Mouse (Mus musculus) layer of hippocampus, adult 18-20 months (tissue): ENCODE results near the gene Prrt1. TPM values are rescaled to one million over a fixed set of nuclear protein-coding genes. Genes with fewer than 3 reads are reported as not detected.

ENCODE experiments used
- DNase-seq, 2 experiments: peaks; one replicate each; pipeline ENCODE4 v3.0.0; 2022; ENCODE audit warnings: low spot score in 2 of 2
- long read RNA-seq: library from polyadenylated mRNA; stranded (forward); transcript quantifications from one replicate; pipeline ENCODE4 v2.0.0, GENCODE M21; 2021
- total RNA-seq, 2 experiments: library from RNA; stranded (reverse); gene quantifications; 2 replicates each; pipeline ENCODE4 v1.2.3; 2021

Prrt1 gene
- 100 to 1,000 TPM; 265 to 276 TPM for total RNA-seq
- long read RNA-seq, transcript Prrt1-202 (2 exons, 866 nt): minor isoform, 13 of 124 reads
- long read RNA-seq, transcript Prrt1-201 (4 exons, 1,940 nt): major isoform, 69 of 124 reads
- long read RNA-seq, partial matches to known transcripts: 30 of 124 reads
- long read RNA-seq, other reads (novel, unspliced or antisense): 12 of 124 reads

DNA sequence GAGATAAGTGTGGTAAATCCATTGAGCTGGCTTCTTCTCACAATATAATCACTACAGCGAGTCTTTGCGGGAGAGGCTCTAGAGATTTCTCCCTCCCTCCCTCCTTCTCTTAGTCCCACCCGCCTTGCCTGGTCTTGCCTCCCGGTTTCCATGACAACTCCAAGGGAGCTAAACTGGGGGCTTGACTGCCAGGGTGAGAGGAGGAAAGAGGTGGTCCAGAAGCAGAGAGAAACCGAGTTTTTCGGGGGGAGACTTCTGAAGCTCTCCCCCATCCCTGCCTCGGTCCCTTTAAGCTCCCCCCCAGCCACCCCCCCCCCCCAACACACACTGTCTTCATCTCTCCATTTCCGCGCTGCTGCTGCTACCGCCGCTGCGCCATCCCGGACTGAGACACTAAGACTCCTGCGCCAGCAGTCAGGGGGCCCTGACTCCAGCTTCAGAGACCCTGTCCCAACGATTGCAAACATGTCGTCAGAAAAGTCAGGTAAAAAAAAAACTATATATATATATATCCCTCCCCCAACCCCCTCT is at the start of gene Prrt1:
Gene Prrt1, plus strand, starts transcription at position 313 of the 531 bp plus-strand sequence.
- DNase-seq: peak; percentile 75 to 85

DNA sequence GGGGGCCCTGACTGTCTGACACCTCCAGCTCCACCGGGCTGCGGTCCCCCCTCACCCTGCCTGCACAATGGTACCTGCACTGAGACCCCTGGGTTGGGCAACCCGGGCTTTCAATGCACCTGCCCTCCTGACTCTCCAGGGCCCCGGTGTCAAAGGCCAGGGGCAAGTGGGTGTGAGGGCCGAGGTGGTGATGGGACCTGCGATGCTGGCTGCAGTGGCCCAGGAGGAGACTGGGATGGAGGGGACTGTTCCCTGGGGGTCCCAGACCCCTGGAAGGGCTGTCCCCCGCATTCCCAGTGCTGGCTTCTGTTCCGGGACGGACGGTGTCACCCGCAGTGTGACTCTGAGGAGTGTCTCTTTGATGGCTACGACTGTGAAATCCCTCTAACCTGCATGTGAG is 46.8 kb upstream of the Prrt1 start:
- DNase-seq: no peak

DNA sequence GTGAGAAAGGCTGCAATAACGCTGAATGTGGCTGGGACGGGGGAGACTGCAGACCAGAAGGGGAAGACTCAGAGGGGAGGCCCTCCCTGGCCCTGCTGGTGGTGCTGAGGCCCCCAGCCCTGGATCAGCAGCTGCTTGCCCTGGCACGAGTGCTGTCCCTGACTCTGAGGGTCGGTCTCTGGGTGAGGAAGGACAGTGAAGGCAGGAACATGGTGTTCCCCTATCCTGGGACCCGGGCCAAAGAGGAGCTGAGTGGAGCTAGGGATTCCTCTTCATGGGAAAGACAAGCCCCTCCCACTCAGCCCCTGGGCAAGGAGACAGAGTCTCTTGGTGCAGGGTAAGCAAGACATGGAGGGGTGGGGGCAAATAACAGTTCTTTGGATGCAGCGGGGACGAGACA is 45.9 kb upstream of the Prrt1 start:
- no peak for DNase-seq

DNA sequence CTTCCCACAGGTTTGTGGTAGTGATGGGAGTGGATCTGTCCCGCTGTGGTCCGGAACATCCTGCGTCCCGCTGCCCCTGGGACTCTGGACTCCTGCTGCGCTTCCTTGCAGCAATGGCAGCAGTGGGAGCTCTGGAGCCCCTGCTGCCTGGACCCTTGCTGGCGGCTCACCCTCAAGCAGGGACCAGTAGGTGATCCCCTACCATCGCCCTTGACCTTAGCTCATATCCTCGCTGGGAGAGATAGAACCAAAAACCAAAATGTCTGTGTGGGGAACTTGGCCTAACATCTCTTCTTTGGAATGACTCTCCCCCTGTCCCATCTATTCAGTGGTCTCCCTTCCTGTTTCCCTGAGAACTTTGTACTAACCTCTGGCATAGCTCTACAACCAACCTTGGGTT is 45.5 kb upstream of the Prrt1 start:
- DNase-seq: no peak

DNA sequence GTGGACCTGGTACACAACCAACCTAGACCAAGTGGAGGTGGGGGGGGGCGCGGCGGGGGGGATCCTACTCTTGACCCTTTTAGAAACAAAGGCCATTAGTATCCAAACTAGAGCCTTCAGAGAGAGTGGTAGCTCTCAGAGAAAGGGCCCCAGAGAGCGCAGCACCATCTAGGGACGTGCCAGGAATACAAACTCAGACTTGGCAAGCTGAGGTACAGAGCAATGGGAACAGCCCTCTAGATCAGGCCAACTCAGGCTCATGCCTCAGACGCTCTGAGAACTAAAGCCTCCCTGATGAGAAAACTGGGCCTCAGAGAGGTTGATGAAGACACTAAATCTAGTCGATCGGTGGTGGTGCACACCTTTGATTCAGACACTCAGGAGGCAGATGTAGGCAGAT is 44.2 kb upstream of the Prrt1 start:
- DNase-seq: peak in 1 of 2 experiments; percentile 57

DNA sequence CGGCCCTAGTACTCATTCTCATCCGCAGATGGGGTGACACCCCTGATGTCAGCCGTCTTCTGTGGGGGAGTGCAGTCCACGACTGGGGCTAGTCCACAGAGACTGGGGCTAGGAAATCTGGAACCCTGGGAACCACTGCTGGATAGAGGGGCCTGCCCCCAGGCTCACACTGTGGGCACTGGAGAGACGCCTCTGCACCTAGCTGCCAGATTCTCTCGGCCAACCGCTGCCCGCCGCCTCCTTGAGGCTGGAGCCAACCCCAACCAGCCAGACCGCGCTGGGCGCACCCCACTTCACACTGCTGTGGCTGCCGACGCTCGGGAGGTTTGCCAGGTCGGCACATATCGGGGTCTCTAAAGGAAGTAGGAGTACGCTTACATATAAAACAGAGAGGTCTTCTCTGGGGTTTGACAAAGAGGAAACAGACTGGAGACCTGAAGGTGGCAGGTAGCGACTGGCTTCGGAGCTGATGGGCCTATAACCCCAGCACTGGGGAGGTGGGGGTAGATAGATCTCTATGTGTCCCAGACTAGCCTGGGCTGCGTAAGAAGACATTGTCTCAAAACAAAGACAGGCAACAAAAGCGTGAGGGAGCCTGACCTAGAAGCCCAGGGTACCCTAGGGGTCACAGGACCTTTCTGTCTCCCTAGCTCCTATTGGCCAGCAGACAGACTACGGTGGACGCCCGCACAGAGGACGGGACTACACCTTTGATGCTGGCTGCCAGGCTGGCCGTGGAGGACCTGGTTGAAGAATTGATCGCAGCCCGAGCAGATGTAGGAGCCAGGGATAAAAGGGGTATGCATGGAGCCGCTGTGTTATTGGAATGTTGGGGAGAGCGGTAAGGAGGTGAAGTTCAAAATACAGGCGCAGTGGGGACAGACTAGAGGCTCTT is 43.2 kb upstream of the Prrt1 start:
- no peak for DNase-seq

DNA sequence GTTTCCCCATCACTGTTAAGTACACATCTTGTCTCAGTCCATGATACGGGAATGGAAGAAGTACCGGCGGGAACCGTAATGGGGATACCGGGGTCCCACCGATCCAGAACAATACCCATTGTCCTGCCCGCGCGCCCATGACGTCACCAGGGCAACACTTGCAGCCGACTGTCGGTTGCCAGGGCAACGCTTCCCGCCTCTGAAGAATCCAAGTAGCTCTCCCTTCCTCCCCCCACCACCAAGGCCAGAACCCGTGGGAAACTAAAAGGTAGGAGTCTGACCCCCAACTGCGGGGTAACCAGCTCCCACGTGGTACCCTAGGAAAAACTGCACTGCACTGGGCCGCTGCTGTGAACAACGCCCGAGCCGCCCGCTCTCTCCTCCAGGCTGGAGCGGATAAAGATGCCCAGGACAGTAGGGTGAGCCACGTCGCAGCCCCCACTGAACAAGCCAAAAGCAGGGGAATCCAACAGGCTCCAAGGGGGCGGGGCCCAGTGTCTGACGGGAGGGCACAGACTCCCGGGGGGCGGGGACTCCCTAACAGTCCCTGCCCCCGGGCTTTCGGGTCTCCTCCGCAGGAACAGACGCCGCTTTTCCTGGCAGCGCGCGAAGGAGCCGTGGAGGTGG is 42.4 kb upstream of the Prrt1 start:
- peak; percentile 84 to 91 for DNase-seq

DNA sequence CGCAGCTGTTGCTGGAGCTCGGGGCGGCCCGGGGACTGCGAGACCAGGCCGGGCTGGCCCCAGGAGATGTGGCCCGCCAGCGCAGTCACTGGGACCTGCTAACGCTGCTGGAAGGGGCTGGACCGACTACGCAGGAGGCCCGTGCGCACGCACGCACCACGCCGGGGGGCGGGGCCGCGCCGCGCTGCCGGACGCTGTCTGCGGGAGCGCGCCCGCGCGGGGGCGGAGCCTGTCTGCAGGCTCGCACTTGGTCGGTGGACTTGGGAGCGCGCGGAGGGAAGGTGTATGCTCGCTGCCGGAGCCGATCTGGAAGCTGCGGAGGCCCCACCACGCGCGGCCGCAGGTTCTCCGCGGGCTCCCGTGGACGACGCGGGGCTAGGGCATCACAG is 41.9 kb upstream of the Prrt1 start:
- DNase-seq: peak; percentile 98

DNA sequence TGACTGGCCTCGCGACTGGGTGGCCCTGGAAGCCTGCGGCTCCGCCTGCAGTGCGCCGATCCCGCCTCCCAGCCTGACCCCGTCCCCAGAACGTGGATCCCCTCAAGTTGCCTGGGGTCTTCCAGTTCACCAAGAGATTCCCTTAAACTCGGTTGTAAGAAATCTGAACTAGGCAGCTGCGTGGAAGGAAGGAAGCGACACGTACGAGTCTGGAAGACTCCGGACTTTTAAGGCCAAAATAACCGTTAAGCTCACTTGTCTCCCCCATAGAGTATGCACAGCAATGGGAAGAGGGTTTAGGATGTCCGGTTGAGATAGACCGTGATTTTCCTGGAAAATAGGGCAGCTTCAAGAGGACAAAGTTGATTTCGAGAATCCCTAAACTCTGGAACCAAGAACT is 41.5 kb upstream of the Prrt1 start:
- no peak for DNase-seq

DNA sequence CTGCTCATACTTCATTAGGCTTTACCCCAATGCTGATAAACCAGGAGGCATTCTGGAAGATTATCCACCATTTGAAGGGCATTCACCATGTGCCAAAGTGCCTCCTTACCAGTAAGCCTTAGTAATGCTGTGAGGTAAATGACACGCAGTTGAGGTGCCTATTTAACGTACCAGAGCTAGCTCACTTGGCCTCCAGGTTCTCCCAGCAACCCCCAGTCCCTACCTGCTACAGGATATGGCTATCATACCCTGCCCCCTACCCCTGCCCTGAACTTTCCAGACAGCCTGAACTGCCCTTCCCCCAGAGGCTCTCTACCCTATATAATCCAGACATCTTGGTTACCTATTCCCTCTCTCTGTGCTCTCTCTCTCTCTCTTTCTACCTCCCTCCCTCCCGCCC is 40.6 kb upstream of the Prrt1 start:
- DNase-seq: no peak

DNA sequence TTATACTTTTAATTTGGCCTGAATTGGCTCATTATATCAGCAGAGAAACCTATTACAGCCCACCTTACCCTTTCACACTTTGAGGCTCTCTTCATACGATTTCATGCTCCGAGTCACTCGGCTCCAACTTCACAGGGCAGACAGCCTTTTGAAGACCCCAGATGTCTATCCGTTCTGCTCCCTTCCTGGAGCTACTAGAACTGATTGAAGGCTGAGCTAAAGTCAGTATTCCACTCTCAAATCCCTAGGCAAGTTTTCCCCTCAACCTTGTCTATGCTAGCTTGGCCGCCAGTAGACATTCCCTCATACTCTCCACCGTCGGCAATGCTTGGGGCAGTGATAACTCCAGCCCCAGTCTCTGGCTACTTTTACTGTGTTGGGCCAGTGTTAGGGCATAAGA is 40.1 kb upstream of the Prrt1 start:
- no peak for DNase-seq

DNA sequence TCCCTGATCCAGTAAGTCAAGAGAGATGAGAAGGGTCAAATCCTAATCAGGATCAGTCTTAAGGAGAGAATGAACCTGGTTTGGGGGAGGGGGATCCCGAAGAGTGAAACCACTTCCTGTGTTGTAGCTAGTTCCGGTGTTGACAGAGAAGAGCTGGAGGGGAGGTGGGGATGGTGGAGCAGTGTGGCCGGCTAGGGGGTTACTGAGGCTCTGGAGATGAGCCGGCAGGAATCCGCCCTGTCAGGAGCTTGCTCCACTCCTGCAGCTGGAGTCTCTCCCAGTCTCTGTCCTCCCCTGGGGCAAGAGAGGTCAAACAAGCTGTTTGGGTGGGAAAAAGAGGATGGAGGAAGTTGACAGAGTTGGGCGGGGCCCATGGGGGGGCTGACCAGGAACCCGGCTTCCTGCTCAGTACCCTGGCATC is 39.6 kb upstream of the Prrt1 start, which contains the start of gene Gpsm3:
Gene Gpsm3, plus strand, starts transcription at position 126 of the 421 bp plus-strand sequence.
- DNase-seq: no peak

DNA sequence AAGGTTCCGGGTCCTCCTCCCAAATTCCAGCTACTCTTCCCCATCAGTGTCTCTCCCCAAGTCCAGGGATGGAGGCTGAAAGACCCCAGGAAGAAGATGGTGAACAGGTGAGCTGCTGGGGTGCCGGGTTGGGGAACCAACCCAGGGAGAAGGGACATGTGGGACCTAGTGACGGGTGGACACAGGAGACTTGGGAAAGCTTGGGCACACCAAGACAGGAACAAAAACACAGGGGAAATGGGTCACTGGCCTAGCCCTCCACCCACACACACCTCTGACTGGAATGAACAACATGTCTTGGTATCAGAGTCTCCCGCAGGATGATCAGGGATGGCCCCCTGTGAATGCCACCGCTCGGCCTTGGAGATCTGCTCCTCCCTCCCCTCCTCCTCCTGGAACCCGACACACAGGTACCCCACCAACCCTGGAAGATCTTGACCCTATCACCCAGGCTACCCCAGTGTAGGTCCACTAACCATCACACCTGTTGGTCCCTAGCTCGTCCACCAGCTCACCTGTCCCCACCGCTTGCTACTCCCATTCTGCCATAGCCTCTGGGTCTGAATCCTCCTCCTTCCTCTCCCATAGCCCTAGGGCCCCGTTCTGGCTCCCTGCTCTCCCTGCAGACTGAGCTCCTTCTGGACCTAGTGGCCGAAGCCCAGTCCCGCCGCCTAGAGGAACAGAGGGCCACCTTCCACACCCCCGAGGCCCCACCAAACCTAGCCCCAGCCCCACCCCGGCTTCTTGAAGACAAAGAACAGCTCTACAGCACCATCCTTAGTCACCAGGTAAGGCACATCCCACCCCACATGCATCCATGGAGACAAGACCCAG is 39.0 kb upstream of the Prrt1 start:
- no peak for DNase-seq

DNA sequence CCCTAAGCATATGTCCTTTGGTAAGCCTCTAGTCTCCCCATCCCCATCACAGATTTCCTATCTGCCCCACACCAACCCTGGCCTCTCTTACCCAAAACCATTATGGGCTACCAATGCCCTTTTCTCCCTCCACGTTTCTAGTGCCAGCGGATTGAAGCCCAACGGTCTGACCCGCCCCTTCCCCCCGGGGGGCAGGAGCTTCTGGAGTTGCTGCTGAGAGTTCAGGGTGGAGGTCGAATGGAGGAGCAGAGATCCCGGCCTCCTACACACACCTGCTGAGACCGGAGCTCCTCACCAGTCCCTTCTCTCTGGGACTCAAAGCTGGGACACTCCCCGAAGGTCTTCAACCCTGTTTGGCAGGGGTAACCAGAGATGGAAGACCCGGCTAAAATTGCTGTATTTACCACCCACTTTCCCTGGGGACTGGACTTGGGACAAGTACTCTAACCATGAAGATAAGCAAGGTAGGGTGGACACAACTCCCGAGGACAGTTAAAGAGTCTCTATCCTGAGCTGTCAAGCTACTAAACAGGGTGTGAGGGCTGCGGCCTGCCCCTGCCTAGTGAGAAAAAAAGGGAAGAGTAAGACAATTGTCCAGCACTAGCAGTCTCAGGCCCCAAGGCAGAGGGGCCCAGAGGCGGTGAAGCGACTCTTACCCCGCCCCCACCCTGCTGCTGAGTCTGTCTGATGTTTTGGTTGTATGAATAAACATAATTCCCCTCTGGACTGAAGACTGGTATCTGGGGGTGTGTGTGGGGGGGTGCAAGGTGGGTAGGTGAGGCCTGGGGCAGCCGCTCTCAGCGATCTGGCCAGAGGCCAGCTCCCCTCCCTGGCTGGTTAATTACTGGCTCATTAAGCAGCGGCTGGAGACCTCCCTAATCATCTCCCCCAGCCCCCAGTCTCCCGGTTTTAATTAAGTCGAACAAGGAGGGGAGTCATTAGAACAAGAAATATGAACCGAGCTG is 38.0 kb upstream of the Prrt1 start, which contains the start of gene Pbx2:
Gene Pbx2, plus strand, starts transcription at position 238 of the 965 bp plus-strand sequence.
- DNase-seq: no peak

DNA sequence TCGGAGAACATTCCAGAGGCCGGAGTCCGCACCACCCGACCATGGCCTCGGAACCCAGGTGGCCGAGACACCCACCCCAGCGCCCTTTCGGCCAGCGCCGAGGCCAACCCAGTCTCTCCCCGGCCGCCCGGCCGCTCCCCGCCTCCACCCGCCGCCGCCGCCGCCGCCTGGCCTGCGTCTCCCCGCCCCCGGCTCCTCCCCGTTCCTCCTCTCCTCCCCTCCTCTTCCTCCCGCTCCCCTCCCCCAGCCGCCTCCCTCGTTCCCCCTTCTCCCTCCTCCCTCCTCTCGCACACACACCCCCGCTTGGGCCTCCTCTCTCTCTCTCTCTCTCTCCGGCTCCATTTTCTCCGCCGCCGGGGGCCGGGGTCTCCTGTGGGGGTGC is 37.3 kb upstream of the Prrt1 start:
- DNase-seq: peak; percentile 72 to 87

DNA sequence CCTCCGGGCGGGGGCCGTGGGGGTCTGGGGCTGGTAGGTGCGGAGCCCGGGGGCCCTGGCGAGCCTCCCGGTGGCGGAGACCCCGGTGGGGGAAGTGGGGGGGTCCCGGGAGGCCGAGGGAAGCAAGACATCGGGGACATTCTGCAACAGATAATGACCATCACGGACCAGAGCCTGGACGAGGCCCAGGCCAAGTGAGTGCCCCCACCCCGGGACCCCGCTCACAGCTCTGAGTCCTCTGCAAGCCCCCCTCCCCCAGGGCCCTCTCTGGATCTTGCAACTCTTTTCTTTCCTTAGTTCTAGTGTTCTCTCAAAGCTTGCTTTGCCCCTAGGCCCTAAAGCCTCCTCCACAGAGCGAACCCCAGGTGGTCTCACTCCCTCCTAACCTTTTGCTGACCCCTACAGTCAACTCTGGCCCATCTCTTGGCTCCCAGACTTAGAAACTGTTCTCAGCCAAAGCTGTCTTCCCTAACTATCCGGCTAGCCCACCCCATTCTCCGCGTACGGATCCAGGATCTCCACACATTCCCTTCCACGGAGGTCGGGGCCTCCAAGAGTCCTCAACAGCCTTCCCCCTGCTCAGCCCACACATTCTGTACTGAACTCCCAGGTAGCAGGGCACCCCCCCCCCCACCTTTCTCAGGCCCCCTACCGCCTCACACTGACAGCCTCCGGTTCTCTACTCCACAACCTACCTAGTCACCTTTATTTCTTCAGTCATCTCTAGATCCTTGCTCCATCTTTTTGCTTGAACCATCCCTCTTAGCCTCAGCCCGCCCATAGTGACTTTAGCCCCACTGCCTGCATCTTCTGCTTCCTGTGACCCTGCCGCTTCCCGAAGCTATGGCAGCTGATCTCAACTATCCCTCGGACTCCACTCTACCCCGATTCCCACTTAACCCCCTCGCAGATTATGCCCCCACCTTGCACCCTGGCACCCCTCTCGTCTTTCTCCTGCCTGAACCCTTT is 36.5 kb upstream of the Prrt1 start:
- DNase-seq: no peak

DNA sequence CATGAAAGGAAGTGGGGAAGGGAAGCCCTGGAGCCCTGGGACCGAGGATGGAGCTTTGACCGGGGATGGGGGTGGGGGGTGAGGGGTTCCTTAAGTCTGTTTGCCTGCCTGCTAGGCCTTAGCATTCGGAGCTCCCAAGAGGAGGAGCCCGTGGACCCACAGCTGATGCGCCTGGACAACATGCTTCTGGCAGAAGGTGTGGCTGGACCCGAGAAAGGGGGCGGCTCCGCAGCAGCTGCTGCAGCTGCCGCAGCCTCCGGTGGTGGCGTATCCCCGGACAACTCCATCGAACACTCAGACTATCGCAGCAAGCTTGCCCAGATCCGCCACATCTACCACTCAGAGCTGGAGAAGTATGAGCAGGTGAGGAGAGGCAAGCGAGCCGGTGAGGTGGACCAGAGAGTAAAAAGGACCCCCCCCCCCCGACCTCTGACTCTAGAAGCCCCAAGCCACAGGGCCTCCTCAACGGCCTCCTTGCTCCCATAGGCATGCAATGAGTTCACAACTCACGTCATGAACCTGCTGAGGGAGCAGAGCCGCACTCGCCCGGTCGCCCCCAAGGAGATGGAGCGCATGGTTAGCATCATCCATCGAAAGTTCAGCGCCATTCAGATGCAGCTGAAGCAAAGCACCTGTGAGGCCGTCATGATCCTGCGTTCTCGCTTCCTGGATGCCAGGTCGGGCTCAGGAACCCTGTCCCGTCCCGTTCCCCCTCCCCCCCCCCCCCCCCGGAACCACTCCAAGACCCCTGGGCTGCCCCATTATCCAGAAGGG is 35.4 kb upstream of the Prrt1 start:
- DNase-seq: no peak

DNA sequence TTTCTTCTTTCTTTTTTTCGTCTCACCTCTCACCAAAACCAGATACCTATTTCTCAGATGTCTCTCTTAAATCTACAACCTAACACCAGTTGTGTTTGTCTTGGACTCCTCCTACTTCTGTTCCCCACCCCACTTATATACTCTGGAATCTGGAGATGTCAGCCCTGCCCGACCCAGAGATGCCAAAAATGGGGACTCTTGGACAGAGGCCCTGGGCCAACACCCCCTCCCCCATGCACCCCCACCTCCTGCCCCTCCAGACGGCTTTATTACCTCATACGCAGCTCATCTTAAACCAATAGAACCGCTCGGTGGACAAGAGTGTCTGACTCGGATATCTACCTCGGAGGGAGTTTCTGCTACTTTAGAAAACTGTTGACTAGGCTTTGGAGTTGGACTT is 33.2 kb upstream of the Prrt1 start:
- no peak for DNase-seq
